Mouse (Mus musculus) brain, adult 2 months (tissue): ENCODE data around the gene Cyp8b1.

Source experiments
- DNase-seq: peaks from one replicate; pipeline ENCODE4 v3.0.0; 2011; ENCODE audit warnings: low read depth, low spot score

Cyp8b1 gene

GRCm38 (mm10) chr9:121891301-121891700 is 24.8 kb downstream of the Cyp8b1 start:
- no peak for DNase-seq

- DNase-seq, result peak; percentile 73
Observed at GRCm38 (mm10) chr9:121890441-121890941, 25.6 kb downstream of the Cyp8b1 start.

GRCm38 (mm10) chr9:121889927-121890440 is 26.1 kb downstream of the Cyp8b1 start:
- DNase-seq, result no peak

GRCm38 (mm10) chr9:121882015-121882457 is 34.1 kb downstream of the Cyp8b1 start:
- no peak for DNase-seq

GRCm38 (mm10) chr9:121881301-121881700 is 34.8 kb downstream of the Cyp8b1 start:
- peak; percentile 70 for DNase-seq

GRCm38 (mm10) chr9:121880840-121881239 is 35.3 kb downstream of the Cyp8b1 start:
- DNase-seq, result peak; percentile 89

- DNase-seq, result peak; percentile 84
Observed at GRCm38 (mm10) chr9:121877052-121877740, 38.9 kb downstream of the Cyp8b1 start.

- DNase-seq, result no peak
Observed at GRCm38 (mm10) chr9:121873578-121873977, 42.5 kb downstream of the Cyp8b1 start.

GRCm38 (mm10) chr9:121872062-121872683 is 43.9 kb downstream of the Cyp8b1 start:
- no peak for DNase-seq

- DNase-seq, result peak; percentile 14
Observed at GRCm38 (mm10) chr9:121869973-121870515, 46.1 kb downstream of the Cyp8b1 start.

GRCm38 (mm10) chr9:121869432-121869831 is 46.7 kb downstream of the Cyp8b1 start:
- no peak for DNase-seq

GRCm38 (mm10) chr9:121868236-121868635 is 47.9 kb downstream of the Cyp8b1 start:
- DNase-seq, result no peak

GRCm38 (mm10) chr9:121867632-121868031 is 48.5 kb downstream of the Cyp8b1 start:
- DNase-seq, result no peak

GRCm38 (mm10) chr9:121865425-121866008 is 50.6 kb downstream of the Cyp8b1 start:
- DNase-seq, result no peak

- DNase-seq, result no peak
Observed at GRCm38 (mm10) chr9:121864837-121865236, 51.3 kb downstream of the Cyp8b1 start.
